Mouse (Mus musculus) sigmoid colon, adult 10 weeks (tissue): Measurements from ENCODE around the gene Adam12. TPM values are rescaled to one million over a fixed set of nuclear protein-coding genes. Genes with fewer than 3 reads are reported as not detected.

Experiments
- polyA plus RNA-seq: library from polyadenylated mRNA; stranded (reverse); fragments of 350-450 nt; fragmentation: Illumina TruSeq; extraction: RNeasy Lipid Tissue Mini Kit (QIAGEN cat#74804); gene quantifications from one replicate; pipeline ENCODE4 v1.2.3, GENCODE M21; 2014; ENCODE audit warnings: low read depth, low replicate concordance

The Adam12 gene
- 0.88 TPM for polyA plus RNA-seq

GRCm38 (mm10) chr7:134231378-134232346 lies at the start of gene Adam12:
Adam12 (minus strand) TSS chr7:134232146.

Other genes starting within 250 kb of the Adam12 start
- not detected for gene D7Ertd443e, start 153.5 kb upstream of the Adam12 start, polyA plus RNA-seq